Mouse (Mus musculus) ES-E14 (cell line): ENCODE measurements around the gene Gtf2ird1. TPM values are rescaled to one million over a fixed set of nuclear protein-coding genes. Genes with fewer than 3 reads are reported as not detected.
"Not testable (repeated sequence)": the region's sequence is repeated elsewhere in the genome, so short reads cannot be mapped to it uniquely, and the experiment has no call there.

Experiments
- DNase-seq: peaks from one replicate; pipeline ENCODE4 v3.0.0-alpha.2; 2013; ENCODE audit warnings: low read depth, low spot score
- H3K27ac ChIP-seq: 2 replicates; pipeline ENCODE4 v1.5.1; 2012; ENCODE audit warnings: low read depth, mild to moderate bottlenecking, low read length, moderate library complexity, mixed read lengths; ENCODE audit not compliant: poor library complexity, insufficient read depth, severe bottlenecking
- H3K36me3 ChIP-seq: 2 replicates; pipeline ENCODE4 v1.6.1; 2012; ENCODE audit warnings: mild to moderate bottlenecking, low read length, moderate library complexity, mixed read lengths; ENCODE audit not compliant: control insufficient read depth, poor library complexity, insufficient read depth, severe bottlenecking
- H3K4me1 ChIP-seq, 2 experiments: fragments of 150-350 bp in 1 of 2; sonication (generic) in 1 of 2; 2 replicates each; pipeline ENCODE4 v1.6.1; 2012; ENCODE audit warnings: low read length in 2 of 2, mild to moderate bottlenecking in 1 of 2, mixed read lengths in 1 of 2; ENCODE audit not compliant: control insufficient read depth in 2 of 2, insufficient read depth in 2 of 2, poor library complexity in 1 of 2
- H3K4me3 ChIP-seq, 2 experiments: fragments of 150-350 bp in 1 of 2; sonication (generic) in 1 of 2; 2 replicates each; pipeline ENCODE4 v1.5.1; 2012; ENCODE audit warnings: low read length in 2 of 2, low read depth in 1 of 2, mild to moderate bottlenecking in 1 of 2, mixed read lengths in 1 of 2; ENCODE audit not compliant: insufficient read depth in 1 of 2, poor library complexity in 1 of 2, severe bottlenecking in 1 of 2
- H3K9ac ChIP-seq: 2 replicates; pipeline ENCODE4 v1.6.1; 2012; ENCODE audit warnings: low read depth, mild to moderate bottlenecking, low read length, mixed read lengths; ENCODE audit not compliant: poor library complexity, insufficient read depth, severe bottlenecking
- H3K9me3 ChIP-seq: fragments of 150-350 bp; sonication (generic); 2 replicates; pipeline ENCODE4 v1.6.1; 2012; ENCODE audit warnings: low read depth, mild to moderate bottlenecking, low read length; ENCODE audit not compliant: control insufficient read depth, insufficient read depth
- CHD2 ChIP-seq: IDR thresholded peaks from 2 replicates; pipeline ENCODE4 v1.6.1; 2014; ENCODE audit warnings: mild to moderate bottlenecking, low read depth, low read length, inconsistent platforms
- HCFC1 ChIP-seq: IDR thresholded peaks from 2 replicates; pipeline ENCODE4 v1.6.1; 2012; ENCODE audit warnings: low read length, inconsistent platforms, borderline replicate concordance; ENCODE audit not compliant: insufficient read depth
- MAFK ChIP-seq: IDR thresholded peaks from 2 replicates; pipeline ENCODE4 v1.6.1; 2014; ENCODE audit warnings: mild to moderate bottlenecking, low read depth, low read length, inconsistent platforms; ENCODE audit not compliant: insufficient read depth
- ZC3H11A ChIP-seq: IDR thresholded peaks from 2 replicates; pipeline ENCODE4 v1.6.1; 2012; ENCODE audit warnings: low read depth, mild to moderate bottlenecking, inconsistent platforms, low read length, borderline replicate concordance
- ZNF384 ChIP-seq: IDR thresholded peaks from 2 replicates; pipeline ENCODE4 v1.6.1; 2012; ENCODE audit warnings: low read depth, low read length, inconsistent platforms
- in situ Hi-C, 2 experiments: fragments of 600-800 bp; cut with MboI; formaldehyde crosslinking; loops; one replicate each; pipeline ENCODE4 v1.15.1; 2025; ENCODE audit warnings: low sequenced_read_pairs in 2 of 2, inconsistent platforms in 1 of 2; ENCODE audit not compliant: unreplicated experiment in 2 of 2
- total RNA-seq: library from RNA; depleted of rRNA; stranded (reverse); fragments of 300-350 nt; gene quantifications from 2 replicates; pipeline ENCODE4 v1.2.3, GENCODE M21; 2012

The Gtf2ird1 gene
- total RNA-seq, 1 experiment: 63.5 TPM

DNA sequence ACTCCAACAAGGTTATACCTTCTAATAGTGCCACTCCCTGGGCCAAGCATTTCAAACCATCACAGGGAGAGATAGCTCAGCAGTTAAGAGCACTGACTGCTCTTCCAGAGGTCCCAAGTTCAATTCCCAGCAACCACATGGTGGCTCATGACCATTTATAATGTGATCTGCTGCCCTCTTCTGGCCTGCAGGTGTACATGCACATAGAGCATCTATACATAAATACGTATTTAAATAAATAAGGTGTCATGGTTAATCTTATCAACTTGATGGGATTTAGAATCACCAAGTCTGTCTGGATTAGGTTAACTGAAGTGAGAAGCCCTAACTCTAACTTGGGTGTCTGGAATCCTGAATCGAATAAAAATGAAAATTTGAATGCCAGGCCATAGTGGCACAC, 109.5 kb downstream of the Gtf2ird1 start:
- H3K9me3 ChIP-seq: no peaks in the 10 kb centered on the region
- H3K9ac ChIP-seq: no peak overlapping the region
- no peak overlapping the region for H3K4me3 ChIP-seq
- no peaks in the 10 kb centered on the region for H3K36me3 ChIP-seq
- DNase-seq: no peak
- in situ Hi-C loops: loop anchor here in 1 of 2 experiments (10.0 kb wide), 1 partner anchor 162 kb away; the partner anchor contains the start of gene Gtf2ird2
- H3K4me1 ChIP-seq: peaks cover 2 to 14% of the 10 kb centered on the region in 2 experiments; a peak in 2 of 4 replicates
- TF ChIP-seq ZNF384 (no peak), CHD2 (no peak), ZC3H11A (no peak), MAFK (no peak), HCFC1 (no peak)
- no peak overlapping the region for H3K27ac ChIP-seq

DNA sequence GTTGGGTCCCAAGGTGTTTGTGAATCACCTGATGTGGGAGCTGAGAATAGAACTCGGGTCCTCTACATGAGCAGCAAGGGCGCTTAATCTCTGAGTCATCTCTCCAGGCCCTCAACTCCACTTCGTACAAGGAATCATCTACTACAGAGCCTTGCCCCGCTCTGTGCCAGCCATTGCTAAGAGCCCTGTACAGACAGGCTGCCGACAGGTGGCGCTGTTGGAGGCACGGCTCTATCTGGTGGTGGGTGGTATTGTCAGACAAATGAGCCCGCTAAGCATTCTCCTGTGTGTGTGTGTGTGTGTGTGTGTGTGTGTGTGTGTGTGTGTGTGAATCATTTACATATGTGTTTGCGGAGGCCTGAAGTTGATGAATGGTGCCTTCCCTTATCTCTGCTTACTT, 111.1 kb downstream of the Gtf2ird1 start:
- TF ChIP-seq ZC3H11A (no peak), MAFK (no peak)
- peaks cover 7 to 16% of the 10 kb centered on the region in 2 experiments; a peak in 3 of 4 replicates for H3K4me1 ChIP-seq
- no peak overlapping the region for H3K9ac ChIP-seq
- H3K36me3 ChIP-seq: no peaks in the 10 kb centered on the region
- peak; percentile 78 for DNase-seq
- in situ Hi-C loops: loop anchor here in 1 of 2 experiments (10.0 kb wide), 1 partner anchor 161 kb away; the partner anchor contains the start of gene Gtf2ird2
- no peak overlapping the region for H3K4me3 ChIP-seq
- H3K9me3 ChIP-seq: no peaks in the 10 kb centered on the region
- no peak overlapping the region for H3K27ac ChIP-seq

DNA sequence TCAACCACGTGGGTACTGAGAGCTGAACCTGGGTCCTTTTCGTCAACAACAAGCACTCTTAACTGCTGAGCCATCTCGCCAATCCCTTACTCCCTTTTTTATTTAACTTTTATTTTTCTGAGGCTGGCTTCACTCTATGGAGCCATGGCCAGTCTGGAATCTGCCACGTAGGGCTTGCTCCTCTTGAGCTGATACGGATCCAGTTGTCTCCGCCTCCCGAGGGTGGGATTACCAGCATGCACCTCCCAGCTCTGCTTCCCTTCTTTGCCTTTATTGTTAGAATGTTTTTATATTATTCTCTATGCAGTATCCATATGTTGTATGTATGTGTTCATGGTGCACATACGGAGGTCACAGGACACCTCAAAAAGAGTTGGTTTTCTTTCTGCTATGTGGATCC, 112.4 kb downstream of the Gtf2ird1 start:
- in situ Hi-C loops: loop anchor here in 1 of 2 experiments (10.0 kb wide), 1 partner anchor 159 kb away; the partner anchor contains the start of gene Gtf2ird2
- H3K9me3 ChIP-seq: no peaks in the 10 kb centered on the region
- no peak for DNase-seq
- no peaks in the 10 kb centered on the region for H3K36me3 ChIP-seq
- no peak overlapping the region for H3K4me3 ChIP-seq
- H3K4me1 ChIP-seq: peaks cover 10 to 12% of the 10 kb centered on the region in 2 experiments
- no peak overlapping the region for H3K27ac ChIP-seq
- no peak overlapping the region for H3K9ac ChIP-seq
- TF ChIP-seq ZC3H11A (no peak), HCFC1 (no peak), MAFK (no peak), CHD2 (no peak), ZNF384 (no peak)

DNA sequence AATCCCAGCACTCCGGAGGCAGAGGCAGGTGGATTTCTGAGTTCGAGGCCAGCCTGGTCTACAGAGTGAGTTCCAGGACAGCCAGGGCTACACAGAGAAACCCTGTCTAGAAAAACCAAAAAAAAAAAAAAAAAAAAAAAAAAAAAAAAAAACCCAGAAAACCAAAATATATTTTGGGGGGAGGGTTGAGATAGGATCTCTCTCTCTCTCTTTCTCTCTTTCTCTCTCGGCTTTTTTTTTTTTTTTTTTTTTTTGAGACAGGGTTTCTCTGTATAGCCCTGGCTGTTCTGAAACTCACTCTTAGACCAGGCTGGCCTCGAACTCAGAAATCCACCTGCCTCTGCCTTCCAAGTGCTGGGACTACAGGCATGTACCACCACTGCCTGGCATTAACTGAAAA, 113.0 kb downstream of the Gtf2ird1 start:
- not testable (repeated sequence) for H3K36me3 ChIP-seq, H3K9me3 ChIP-seq, H3K27ac ChIP-seq, H3K4me3 ChIP-seq, H3K9ac ChIP-seq, DNase-seq
- TF ChIP-seq ZNF384: peak; percentile 73
- peaks cover 12 to 13% of the 10 kb centered on the region in 2 experiments for H3K4me1 ChIP-seq
- in situ Hi-C loops: loop anchor here in 1 of 2 experiments (10.0 kb wide), 1 partner anchor 159 kb away; the partner anchor contains the start of gene Gtf2ird2
